Mouse (Mus musculus): ENCODE data around the gene Rnf41.

DNA sequence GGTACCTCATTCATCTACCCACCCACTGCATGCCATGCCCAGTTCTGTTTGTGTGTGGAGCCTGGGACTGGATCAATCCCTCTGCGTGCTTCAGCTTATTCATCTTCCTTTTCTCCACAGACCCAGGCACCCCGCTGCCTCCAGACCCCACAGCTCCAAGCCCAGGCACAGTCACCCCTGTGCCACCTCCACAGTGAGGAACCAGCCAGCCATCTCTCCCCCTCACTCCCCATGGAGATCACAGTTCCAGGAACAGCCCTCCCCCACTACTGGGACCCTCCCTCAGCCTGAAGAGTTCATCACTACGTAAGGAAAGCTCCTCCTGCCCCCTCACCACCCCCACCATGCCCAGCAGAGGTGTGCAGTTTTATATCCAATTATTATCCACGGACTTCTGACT, 77.3 kb downstream of the Rnf41 start:
- no peak for TF ChIP-seq CTCF (IDR thresholded peaks at IDR 0.05 in 2 of 3, conservative IDR thresholded peaks at IDR 0.05 in 1 of 3; ENCODE audit: control insufficient read depth in 1 of 3, insufficient read depth in 1 of 3, low read depth in 2 of 3, low read length in 3 of 3, poor library complexity in 1 of 3, severe bottlenecking in 1 of 3)
- TF ChIP-seq TCF12 (IDR thresholded peaks at IDR 0.05; ENCODE audit: low read depth, low read length): no peak
- no peak for TF ChIP-seq MAX (IDR thresholded peaks at IDR 0.05; ENCODE audit: low read length)
- no peak for TF ChIP-seq MYC (IDR thresholded peaks at IDR 0.05; ENCODE audit: low read depth, low read length)
- no peak for TF ChIP-seq POLR2A (IDR thresholded peaks at IDR 0.05; ENCODE audit: control insufficient read depth in 1 of 2, insufficient read depth in 1 of 2, low read depth in 1 of 2, low read length in 2 of 2, poor library complexity in 1 of 2)
- no peak for TF ChIP-seq MAZ (IDR thresholded peaks at IDR 0.05; ENCODE audit: low read depth, low read length)

Measured in MEL (cell line).